Mouse (Mus musculus): ENCODE data around the gene Gtf3c1. TPM values are rescaled to one million over a fixed set of nuclear protein-coding genes. Genes with fewer than 3 reads are reported as not detected.

The Gtf3c1 gene
- total and polyA plus RNA-seq, 2 experiments = 14.9 to 24.4 TPM

GRCm38 (mm10) chr7:125694056-125694455 is 13.5 kb downstream of the Gtf3c1 start:
- H3K9ac ChIP-seq (ENCODE audit: low read depth, low read length) = no peak overlapping the region
- no peak for TF ChIP-seq CTCF (IDR thresholded peaks at IDR 0.05; ENCODE audit: low read depth, low read length)
- no peak for TF ChIP-seq POLR2A (IDR thresholded peaks at IDR 0.05; ENCODE audit: extremely low read depth, insufficient read depth, low read length)
- H3K27me3 ChIP-seq (ENCODE audit: control insufficient read depth, insufficient read depth, low read length) = no peaks in the 10 kb centered on the region
- no peak overlapping the region for H3K4me3 ChIP-seq (ENCODE audit: insufficient read depth, low read depth, low read length)
- peaks cover 6% of the 10 kb centered on the region; the same call in 1 of the 2 replicates for H3K79me2 ChIP-seq (ENCODE audit: control insufficient read depth, insufficient read depth, low read length)
- no peak for DNase-seq (ENCODE audit: extremely low read depth, low read depth, low spot score)
- no peak overlapping the region for H3K27ac ChIP-seq (replicated peaks; ENCODE audit: insufficient read depth, low read depth, low read length)
- WGBS = 92% methylated on average over 5 of the region's 5 CpGs
- peaks cover 86% of the 10 kb centered on the region for H3K36me3 ChIP-seq (ENCODE audit: control insufficient read depth, insufficient read depth, low read length)
- H3K4me1 ChIP-seq (ENCODE audit: control insufficient read depth, insufficient read depth, low read length) = no peaks in the 10 kb centered on the region

GRCm38 (mm10) chr7:125690516-125690915 is 17.1 kb downstream of the Gtf3c1 start:
- Histone ChIP-seq H3K4me1 (ENCODE audit: control insufficient read depth, insufficient read depth, low read length) (no peaks in the 10 kb centered on the region), H3K27me3 (ENCODE audit: control insufficient read depth, insufficient read depth, low read length) (no peaks in the 10 kb centered on the region), H3K36me3 (ENCODE audit: control insufficient read depth, insufficient read depth, low read length) (peaks cover 77% of the 10 kb centered on the region), H3K4me3 (ENCODE audit: insufficient read depth, low read depth, low read length) (no peak overlapping the region), H3K9ac (ENCODE audit: low read depth, low read length) (no peak overlapping the region), H3K79me2 (ENCODE audit: control insufficient read depth, insufficient read depth, low read length) (peaks cover 4% of the 10 kb centered on the region; the same call in 1 of the 2 replicates), H3K27ac (replicated peaks; ENCODE audit: insufficient read depth, low read depth, low read length) (no peak overlapping the region)
- TF ChIP-seq POLR2A (IDR thresholded peaks at IDR 0.05; ENCODE audit: extremely low read depth, insufficient read depth, low read length) (no peak), CTCF (IDR thresholded peaks at IDR 0.05; ENCODE audit: low read depth, low read length) (no peak)
- 94% methylated on average over 4 of the region's 4 CpGs for WGBS
- DNase-seq (ENCODE audit: extremely low read depth, low read depth, low spot score) = no peak

- Histone ChIP-seq H3K4me1 (ENCODE audit: control insufficient read depth, insufficient read depth, low read length) (no peaks in the 10 kb centered on the region), H3K79me2 (ENCODE audit: control insufficient read depth, insufficient read depth, low read length) (0 out of 2 replicates have a peak, but pooled peaks cover 4% of the 10 kb centered on the region), H3K36me3 (ENCODE audit: control insufficient read depth, insufficient read depth, low read length) (peaks cover 50% of the 10 kb centered on the region), H3K27me3 (ENCODE audit: control insufficient read depth, insufficient read depth, low read length) (no peaks in the 10 kb centered on the region), H3K9ac (ENCODE audit: low read depth, low read length) (no peak overlapping the region), H3K4me3 (ENCODE audit: insufficient read depth, low read depth, low read length) (no peak overlapping the region), H3K27ac (replicated peaks; ENCODE audit: insufficient read depth, low read depth, low read length) (no peak overlapping the region)
- DNase-seq (ENCODE audit: extremely low read depth, low read depth, low spot score) = no peak
- 70% methylated on average over 9 of the region's 9 CpGs for WGBS
- no peak for TF ChIP-seq CTCF (IDR thresholded peaks at IDR 0.05; ENCODE audit: low read depth, low read length)
- no peak for TF ChIP-seq POLR2A (IDR thresholded peaks at IDR 0.05; ENCODE audit: extremely low read depth, insufficient read depth, low read length)
Observed at GRCm38 (mm10) chr7:125679936-125680335, 27.6 kb downstream of the Gtf3c1 start.

- no peak overlapping the region for H3K27ac ChIP-seq (replicated peaks; ENCODE audit: insufficient read depth, low read depth, low read length)
- no peaks in the 10 kb centered on the region for H3K4me1 ChIP-seq (ENCODE audit: control insufficient read depth, insufficient read depth, low read length)
- no peaks in the 10 kb centered on the region for H3K27me3 ChIP-seq (ENCODE audit: control insufficient read depth, insufficient read depth, low read length)
- H3K9ac ChIP-seq (ENCODE audit: low read depth, low read length) = no peak overlapping the region
- 94% methylated on average over 8 of the region's 8 CpGs for WGBS
- peaks cover 56% of the 10 kb centered on the region for H3K36me3 ChIP-seq (ENCODE audit: control insufficient read depth, insufficient read depth, low read length)
- TF ChIP-seq POLR2A (IDR thresholded peaks at IDR 0.05; ENCODE audit: extremely low read depth, insufficient read depth, low read length) (no peak), CTCF (IDR thresholded peaks at IDR 0.05; ENCODE audit: low read depth, low read length) (no peak)
- H3K4me3 ChIP-seq (ENCODE audit: insufficient read depth, low read depth, low read length) = no peak overlapping the region
- no peak for DNase-seq (ENCODE audit: extremely low read depth, low read depth, low spot score)
- 0 out of 2 replicates have a peak, but pooled peaks cover 4% of the 10 kb centered on the region for H3K79me2 ChIP-seq (ENCODE audit: control insufficient read depth, insufficient read depth, low read length)
Observed at GRCm38 (mm10) chr7:125678756-125679155, 28.8 kb downstream of the Gtf3c1 start.

- no peak overlapping the region for H3K27ac ChIP-seq (replicated peaks; ENCODE audit: insufficient read depth, low read depth, low read length)
- H3K4me3 ChIP-seq (ENCODE audit: insufficient read depth, low read depth, low read length) = no peak overlapping the region
- no peaks in the 10 kb centered on the region for H3K79me2 ChIP-seq (ENCODE audit: control insufficient read depth, insufficient read depth, low read length)
- H3K36me3 ChIP-seq (ENCODE audit: control insufficient read depth, insufficient read depth, low read length) = peaks cover 66% of the 10 kb centered on the region
- no peak overlapping the region for H3K9ac ChIP-seq (ENCODE audit: low read depth, low read length)
- TF ChIP-seq CTCF (IDR thresholded peaks at IDR 0.05; ENCODE audit: low read depth, low read length) (peak; percentile 57), POLR2A (IDR thresholded peaks at IDR 0.05; ENCODE audit: extremely low read depth, insufficient read depth, low read length) (no peak)
- H3K4me1 ChIP-seq (ENCODE audit: control insufficient read depth, insufficient read depth, low read length) = no peaks in the 10 kb centered on the region
- DNase-seq (ENCODE audit: extremely low read depth, low read depth, low spot score) = peak; percentile 30
- no peaks in the 10 kb centered on the region for H3K27me3 ChIP-seq (ENCODE audit: control insufficient read depth, insufficient read depth, low read length)
- WGBS = 79% methylated on average over 2 of the region's 2 CpGs
Observed at GRCm38 (mm10) chr7:125674916-125675315, 32.7 kb downstream of the Gtf3c1 start.

- Histone ChIP-seq H3K79me2 (ENCODE audit: control insufficient read depth, insufficient read depth, low read length) (no peaks in the 10 kb centered on the region), H3K4me3 (ENCODE audit: insufficient read depth, low read depth, low read length) (no peak overlapping the region), H3K36me3 (ENCODE audit: control insufficient read depth, insufficient read depth, low read length) (peaks cover 72% of the 10 kb centered on the region), H3K27ac (replicated peaks; ENCODE audit: insufficient read depth, low read depth, low read length) (no peak overlapping the region), H3K27me3 (ENCODE audit: control insufficient read depth, insufficient read depth, low read length) (no peaks in the 10 kb centered on the region), H3K9ac (ENCODE audit: low read depth, low read length) (no peak overlapping the region), H3K4me1 (ENCODE audit: control insufficient read depth, insufficient read depth, low read length) (no peaks in the 10 kb centered on the region)
- TF ChIP-seq CTCF (IDR thresholded peaks at IDR 0.05; ENCODE audit: low read depth, low read length) = no peak
- TF ChIP-seq POLR2A (IDR thresholded peaks at IDR 0.05; ENCODE audit: extremely low read depth, insufficient read depth, low read length) = no peak
- 96% methylated on average over 8 of the region's 8 CpGs for WGBS
- no peak for DNase-seq (ENCODE audit: extremely low read depth, low read depth, low spot score)
Observed at GRCm38 (mm10) chr7:125671396-125671795, 36.2 kb downstream of the Gtf3c1 start.
